Mouse (Mus musculus) erythroblast, embryonic 14.5 days (primary cell): ENCODE results near the gene Gm45213.

Experiments
- GATA1 ChIP-seq: IDR thresholded peaks from 2 replicates; pipeline ENCODE4 v1.6.1; 2012; ENCODE audit warnings: low read length, inconsistent platforms, mixed read lengths
- TAL1 ChIP-seq: IDR thresholded peaks from 3 replicates; pipeline ENCODE4 v1.6.1; 2012; ENCODE audit warnings: low read length, inconsistent platforms, mixed read lengths

- TF ChIP-seq GATA1 (no peak), TAL1 (no peak)
Measured at GRCm38 (mm10) chr7:66003447-66003846, 40.0 kb upstream of the Gm45213 start.
